Mouse (Mus musculus): ENCODE measurements at regions not wholly inside any gene's neighbourhood (a gene's known extent, or its start where the extent isn't known, plus 50 kb on each side); places are given as distances from the start of the nearest gene placed in this dataset.

- TF ChIP-seq CTCF (IDR thresholded peaks at IDR 0.05; ENCODE audit: low read depth) (no peak), EP300 (optimal IDR thresholded peaks at IDR 0.05) (no peak)
These were observed 398.2 kb upstream of the Tbl1xr1 start for GRCm38 (mm10) chr3:21678265-21678664.
